ENCODE assay signal across 8 mouse cellular contexts in the genomic region with DNA sequence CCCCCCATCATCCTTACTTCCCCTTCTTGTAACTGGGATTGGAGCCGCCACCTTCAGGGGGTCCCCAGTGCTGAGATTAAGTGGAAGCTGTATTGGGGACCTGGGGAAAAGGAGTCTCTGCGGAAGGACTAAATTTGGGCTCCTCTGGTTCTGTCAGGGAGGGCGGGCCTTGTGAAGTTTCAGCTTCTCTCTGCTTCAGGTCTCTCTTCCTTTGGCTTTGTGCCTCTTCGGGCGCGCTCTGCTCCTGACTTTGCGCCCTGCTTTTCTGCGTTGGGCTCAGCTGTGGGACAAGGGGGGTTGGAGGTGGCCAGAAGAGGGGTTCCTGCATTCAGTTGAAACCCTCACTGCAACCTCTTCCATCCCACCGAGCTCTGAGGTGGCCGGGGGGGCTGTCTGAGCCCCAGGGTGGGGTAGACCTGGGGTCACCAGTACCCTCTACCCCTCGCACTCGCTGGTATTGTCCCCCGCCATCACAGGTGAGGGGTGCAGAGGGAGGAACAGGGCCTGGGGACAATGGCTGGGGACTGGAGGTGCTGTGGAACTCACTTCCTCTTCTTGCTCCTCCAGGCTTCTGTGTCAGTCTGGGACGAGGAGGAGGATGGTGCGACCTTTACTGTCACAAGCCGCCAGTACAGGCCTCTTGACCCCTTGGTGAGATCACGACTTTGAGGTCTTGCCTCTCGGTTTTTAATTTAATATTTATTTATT. TPM values are rescaled to one million over a fixed set of nuclear protein-coding genes. Genes with fewer than 3 reads are reported as not detected.
DNase-seq lines count a peak whose midpoint lies in the region; ATAC-seq and TF ChIP-seq lines count a peak whose summit lies in the region.

No protein-coding gene starts in this region.

- H3K27me3 ChIP-seq in erythroblast, embryonic 14.5 days (ENCODE audit: control insufficient read depth) = peaks cover 2% of the 10 kb centered on the region; the same call in 1 of the 2 replicates
- no peaks in the 10 kb centered on the region for H3K27me3 ChIP-seq in limb, embryonic 12.5 days
- no peaks in the 10 kb centered on the region for H3K27me3 ChIP-seq in small intestine, adult 2 months (ENCODE audit: control insufficient read depth, insufficient read depth, low read length)

- no peak for ATAC-seq in erythroblast, adult 5-6 weeks (replicated peaks; ENCODE audit: low FRiP score, poor library complexity, severe bottlenecking)
- no peak for ATAC-seq in limb, embryonic 12.5 days (ENCODE audit: insufficient number of reproducible peaks, insufficient read depth, low FRiP score, low TSS enrichment, low read depth)

- peak overlapping the region; percentile 88 for H3K4me2 ChIP-seq in limb, embryonic 12.5 days

- TF ChIP-seq CTCF in embryonic fibroblast, embryonic 13.5 days (IDR thresholded peaks at IDR 0.05; ENCODE audit: borderline replicate concordance, insufficient read depth, low read length) = no peak
- TF ChIP-seq CTCF in small intestine, adult 2 months (IDR thresholded peaks at IDR 0.05; ENCODE audit: extremely low read depth, insufficient read length, insufficient replicate concordance, low read depth, low read length) = no peak

- peaks cover 11% of the 10 kb centered on the region for H3K9me3 ChIP-seq in erythroblast, embryonic 14.5 days (ENCODE audit: control insufficient read depth, low read length)
- H3K9me3 ChIP-seq in limb, embryonic 12.5 days = no peaks in the 10 kb centered on the region

- H3K9ac ChIP-seq in limb, embryonic 12.5 days (replicated peaks) = peak overlapping the region; percentile 74; the same call in 1 of the 2 replicates

- TF ChIP-seq POLR2A in embryonic fibroblast, embryonic 13.5 days (IDR thresholded peaks at IDR 0.05; ENCODE audit: low read depth, low read length) = no peak
- no peak for TF ChIP-seq POLR2A in small intestine, adult 2 months (IDR thresholded peaks at IDR 0.05; ENCODE audit: low read depth, low read length)

- DNase-seq in A20 (ENCODE audit: low read depth, low spot score) = peak; percentile 51
- DNase-seq in lung, postnatal 10 days = no peak
- no peak for DNase-seq in natural killer cell, adult 2 months (ENCODE audit: low spot score in 2 of 2)

- WGBS in limb, embryonic 12.5 days = 31% methylated on average over 18 of the region's 18 CpGs
- 55% methylated on average over 18 of the region's 18 CpGs for WGBS in small intestine, adult 2 months

- H3K4me1 ChIP-seq in erythroblast, embryonic 14.5 days (ENCODE audit: control insufficient read depth) = peaks cover 73% of the 10 kb centered on the region
- no peaks in the 10 kb centered on the region for H3K4me1 ChIP-seq in embryonic fibroblast, embryonic 13.5 days (ENCODE audit: control insufficient read depth, insufficient read depth, low read length)
- H3K4me1 ChIP-seq in limb, embryonic 12.5 days (replicated peaks) = peaks cover 18% of the 10 kb centered on the region
- peaks cover 2% of the 10 kb centered on the region; the same call in 1 of the 2 replicates for H3K4me1 ChIP-seq in small intestine, adult 2 months (ENCODE audit: control insufficient read depth, insufficient read depth, insufficient read length, low read length)

- H3K36me3 ChIP-seq in erythroblast, embryonic 14.5 days (ENCODE audit: control insufficient read depth) = peaks cover 48% of the 10 kb centered on the region
- peaks cover 59% of the 10 kb centered on the region for H3K36me3 ChIP-seq in limb, embryonic 12.5 days
- H3K36me3 ChIP-seq in small intestine, adult 2 months (ENCODE audit: control insufficient read depth, insufficient read depth, low read length) = peaks cover 26% of the 10 kb centered on the region

- H3K27ac ChIP-seq in embryonic fibroblast, embryonic 13.5 days (ENCODE audit: insufficient read depth, low read length) = no peak overlapping the region
- H3K27ac ChIP-seq in limb, embryonic 12.5 days = 0 out of 2 replicates have a peak overlapping the region, but pooled peaks have one; percentile 17
- no peak overlapping the region; the same call in 1 of the 2 replicates for H3K27ac ChIP-seq in small intestine, adult 2 months (ENCODE audit: insufficient read depth, low read depth, low read length)

- H3K4me3 ChIP-seq in erythroblast, embryonic 14.5 days (replicated peaks) = peak overlapping the region; percentile 95
- peak overlapping the region; percentile 77 for H3K4me3 ChIP-seq in embryonic fibroblast, embryonic 13.5 days (ENCODE audit: insufficient read depth, low read length)
- H3K4me3 ChIP-seq in limb, embryonic 12.5 days (replicated peaks) = peak overlapping the region; percentile 73
- H3K4me3 ChIP-seq in small intestine, adult 2 months (ENCODE audit: low read depth, low read length) = peak overlapping the region; percentile 85

RNA-seq across cellular contexts. Expression of gene Rgl2, which starts 2.0 kb away (rescaled TPM):
- polyA plus RNA-seq in erythroblast, embryonic 14.5 days (2012) = 3.1 and 3.5 TPM in 2 replicates
- total RNA-seq in erythroblast, adult 5-6 weeks (2015; ENCODE audit: low replicate concordance) = 5.2 and 6.1 TPM in 2 replicates
- 5.6 and 9.7 TPM in 2 replicates for total RNA-seq in erythroblast, adult 5-6 weeks (2017; ENCODE audit: low replicate concordance)
- polyA plus RNA-seq in embryonic fibroblast, embryonic 13.5 days (2011; ENCODE audit: insufficient read length, low read depth, missing spikeins) = 36.1 and 45.1 TPM in 2 replicates
- polyA plus RNA-seq in limb, embryonic 12.5 days (2016; fragmentation: Nextera tagmentation; extraction: Ambion mirVana) = 61.3 and 64.2 TPM in 2 replicates
- polyA plus RNA-seq in small intestine, adult 2 months (2012; rRNA removed) = 45.3 and 60.7 TPM in 2 replicates

RNA-seq across cellular contexts. Expression of gene Pfdn6, which starts 8.8 kb away (rescaled TPM):
- 48.7 and 66.5 TPM in 2 replicates for polyA plus RNA-seq in erythroblast, embryonic 14.5 days (2012)
- total RNA-seq in erythroblast, adult 5-6 weeks (2015; ENCODE audit: low replicate concordance) = 15.9 and 38.0 TPM in 2 replicates
- total RNA-seq in erythroblast, adult 5-6 weeks (2017; ENCODE audit: low replicate concordance) = 22.9 TPM in 2 replicates
- polyA plus RNA-seq in embryonic fibroblast, embryonic 13.5 days (2011; ENCODE audit: insufficient read length, low read depth, missing spikeins) = 80.7 and 87.8 TPM in 2 replicates
- 180 and 186 TPM in 2 replicates for polyA plus RNA-seq in limb, embryonic 12.5 days (2016; fragmentation: Nextera tagmentation; extraction: Ambion mirVana)
- polyA plus RNA-seq in small intestine, adult 2 months (2012; rRNA removed) = 9.3 and 19.4 TPM in 2 replicates

RNA-seq across cellular contexts. Expression of gene Wdr46, which starts 9.1 kb away (rescaled TPM):
- polyA plus RNA-seq in erythroblast, embryonic 14.5 days (2012) = 6.0 and 6.7 TPM in 2 replicates
- total RNA-seq in erythroblast, adult 5-6 weeks (2015; ENCODE audit: low replicate concordance) = 4.0 and 15.9 TPM in 2 replicates
- total RNA-seq in erythroblast, adult 5-6 weeks (2017; ENCODE audit: low replicate concordance) = 7.5 and 8.5 TPM in 2 replicates
- polyA plus RNA-seq in embryonic fibroblast, embryonic 13.5 days (2011; ENCODE audit: insufficient read length, low read depth, missing spikeins) = 20.3 and 20.5 TPM in 2 replicates
- 45.5 and 45.8 TPM in 2 replicates for polyA plus RNA-seq in limb, embryonic 12.5 days (2016; fragmentation: Nextera tagmentation; extraction: Ambion mirVana)
- polyA plus RNA-seq in small intestine, adult 2 months (2012; rRNA removed) = 10.0 and 12.4 TPM in 2 replicates

RNA-seq across cellular contexts. Expression of gene Zbtb22, which starts 15.6 kb away (rescaled TPM):
- polyA plus RNA-seq in erythroblast, embryonic 14.5 days (2012) = 5.6 and 5.7 TPM in 2 replicates
- total RNA-seq in erythroblast, adult 5-6 weeks (2015; ENCODE audit: low replicate concordance) = 4.0 and 7.9 TPM in 2 replicates
- 8.8 and 10.3 TPM in 2 replicates for total RNA-seq in erythroblast, adult 5-6 weeks (2017; ENCODE audit: low replicate concordance)
- polyA plus RNA-seq in embryonic fibroblast, embryonic 13.5 days (2011; ENCODE audit: insufficient read length, low read depth, missing spikeins) = 20.3 and 22.2 TPM in 2 replicates
- 21.8 and 22.4 TPM in 2 replicates for polyA plus RNA-seq in limb, embryonic 12.5 days (2016; fragmentation: Nextera tagmentation; extraction: Ambion mirVana)
- 64.1 and 134 TPM in 2 replicates for polyA plus RNA-seq in small intestine, adult 2 months (2012; rRNA removed)

RNA-seq across cellular contexts. Expression of gene Tapbp, which starts 15.6 kb away (rescaled TPM):
- 14.7 and 21.8 TPM in 2 replicates for polyA plus RNA-seq in erythroblast, embryonic 14.5 days (2012)
- 30.7 and 30.9 TPM in 2 replicates for total RNA-seq in erythroblast, adult 5-6 weeks (2015; ENCODE audit: low replicate concordance)
- total RNA-seq in erythroblast, adult 5-6 weeks (2017; ENCODE audit: low replicate concordance) = 34.3 and 39.6 TPM in 2 replicates
- 61.4 and 91.2 TPM in 2 replicates for polyA plus RNA-seq in embryonic fibroblast, embryonic 13.5 days (2011; ENCODE audit: insufficient read length, low read depth, missing spikeins)
- 21.5 and 23.5 TPM in 2 replicates for polyA plus RNA-seq in limb, embryonic 12.5 days (2016; fragmentation: Nextera tagmentation; extraction: Ambion mirVana)
- 151 and 367 TPM in 2 replicates for polyA plus RNA-seq in small intestine, adult 2 months (2012; rRNA removed)
